Mouse (Mus musculus): ENCODE results near the gene 4930404N11Rik.

GRCm38 (mm10) chr10:81388505-81389055 is 23.0 kb upstream of the 4930404N11Rik start, which contains the start of gene Gm48552:
- TF ChIP-seq TAL1 (IDR thresholded peaks at IDR 0.05; ENCODE audit: low read length) (no peak), GATA1 (IDR thresholded peaks at IDR 0.05; ENCODE audit: low read length) (no peak)
